Mouse (Mus musculus) ES-E14 (cell line): ENCODE results near the gene Terb1.

Experiments used
- CHD2 ChIP-seq: IDR thresholded peaks from 2 replicates; pipeline ENCODE4 v1.6.1; 2014; ENCODE audit warnings: mild to moderate bottlenecking, low read depth, low read length, inconsistent platforms
- HCFC1 ChIP-seq: IDR thresholded peaks from 2 replicates; pipeline ENCODE4 v1.6.1; 2012; ENCODE audit warnings: low read length, inconsistent platforms, borderline replicate concordance; ENCODE audit not compliant: insufficient read depth
- MAFK ChIP-seq: IDR thresholded peaks from 2 replicates; pipeline ENCODE4 v1.6.1; 2014; ENCODE audit warnings: mild to moderate bottlenecking, low read depth, low read length, inconsistent platforms; ENCODE audit not compliant: insufficient read depth
- ZC3H11A ChIP-seq: IDR thresholded peaks from 2 replicates; pipeline ENCODE4 v1.6.1; 2012; ENCODE audit warnings: low read depth, mild to moderate bottlenecking, inconsistent platforms, low read length, borderline replicate concordance
- ZNF384 ChIP-seq: IDR thresholded peaks from 2 replicates; pipeline ENCODE4 v1.6.1; 2012; ENCODE audit warnings: low read depth, low read length, inconsistent platforms

DNA sequence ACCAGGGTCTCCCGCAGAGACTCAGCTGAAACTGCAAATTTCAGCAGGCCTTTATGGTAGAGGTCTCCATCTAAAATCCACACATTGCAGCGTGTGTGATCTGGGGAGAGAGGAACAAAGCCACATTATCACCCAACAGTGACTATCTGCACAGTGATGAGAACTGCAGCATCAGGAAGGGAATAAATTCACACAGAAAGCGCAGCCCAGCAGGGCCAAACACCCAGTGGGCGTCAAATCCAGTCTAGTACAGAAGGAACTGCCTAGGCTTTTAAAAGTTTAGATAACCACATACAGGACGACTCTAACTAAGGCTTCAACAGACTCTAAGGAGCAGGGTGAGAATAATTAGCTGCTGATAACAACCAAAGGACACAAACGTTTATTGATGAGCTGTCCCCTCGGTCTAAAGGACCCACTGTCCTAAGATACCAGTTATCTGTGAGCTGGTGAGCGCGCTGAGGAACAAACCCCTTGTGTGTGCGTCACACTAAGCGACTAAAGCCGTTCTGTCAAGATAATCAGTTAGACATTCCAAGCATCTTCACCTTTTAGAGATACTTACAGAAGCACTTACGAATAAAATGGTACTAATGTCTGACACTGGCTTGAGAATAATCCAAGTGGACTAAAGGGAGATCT lies 72.1 kb downstream of the Terb1 start:
- TF ChIP-seq CHD2 (no peak), MAFK (no peak), ZNF384 (no peak), ZC3H11A (no peak), HCFC1 (no peak)
